Mouse (Mus musculus) cerebellum, postnatal 10 days (tissue): ENCODE measurements around the gene Olfr370.
"Not testable (repeated sequence)": the region's sequence is repeated elsewhere in the genome, so short reads cannot be mapped to it uniquely, and the experiment has no call there.

Source experiments
- DNase-seq, 2 experiments: peaks; one replicate each; pipeline ENCODE4 v3.0.0; 2021; ENCODE audit warnings: mixed read lengths in 2 of 2

Gene Olfr370

DNA sequence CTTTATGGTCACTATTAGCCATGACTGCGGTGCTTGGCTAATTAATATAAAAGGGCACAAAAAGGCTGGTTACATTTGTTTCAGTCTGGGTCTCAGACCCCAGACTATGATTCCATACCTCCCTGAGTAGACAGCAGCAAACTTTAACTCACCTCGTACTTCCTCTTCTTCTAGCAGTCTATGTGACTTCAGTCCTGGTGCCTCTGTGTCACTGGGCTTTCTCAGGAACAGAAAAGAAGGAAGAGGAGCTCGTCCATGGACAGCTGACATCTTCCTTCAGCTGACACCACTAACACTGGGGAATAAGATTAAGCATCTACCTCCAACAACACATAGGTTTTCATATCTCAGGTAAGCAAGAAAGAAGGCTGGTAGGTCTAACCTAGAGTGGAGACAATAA is at the start of gene Olfr370:
TSS of gene Olfr370 (plus strand) at position 45 of the 400 bp plus-strand sequence.
- DNase-seq, result no peak

DNA sequence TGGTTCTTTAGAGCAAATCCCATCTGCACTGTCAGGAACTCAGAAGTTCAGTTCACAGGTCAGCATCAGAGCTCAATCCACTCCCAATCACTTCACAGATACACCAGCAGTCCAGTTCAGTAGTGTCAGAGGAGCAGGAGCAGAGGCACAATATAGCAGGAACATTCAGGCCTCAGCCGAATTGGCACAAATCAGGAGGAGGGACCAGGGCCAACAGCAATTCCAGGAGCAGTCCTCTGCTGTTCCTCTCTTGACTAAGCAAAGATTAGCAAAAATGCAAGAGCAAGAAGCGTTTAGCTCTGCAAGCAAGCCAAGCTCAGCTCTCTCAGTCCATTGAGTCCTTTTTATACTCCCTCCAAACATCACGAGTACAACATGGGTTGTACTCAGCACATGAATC is 23.9 kb upstream of the Olfr370 start:
- peak in 1 of 2 experiments; percentile 2 for DNase-seq

DNA sequence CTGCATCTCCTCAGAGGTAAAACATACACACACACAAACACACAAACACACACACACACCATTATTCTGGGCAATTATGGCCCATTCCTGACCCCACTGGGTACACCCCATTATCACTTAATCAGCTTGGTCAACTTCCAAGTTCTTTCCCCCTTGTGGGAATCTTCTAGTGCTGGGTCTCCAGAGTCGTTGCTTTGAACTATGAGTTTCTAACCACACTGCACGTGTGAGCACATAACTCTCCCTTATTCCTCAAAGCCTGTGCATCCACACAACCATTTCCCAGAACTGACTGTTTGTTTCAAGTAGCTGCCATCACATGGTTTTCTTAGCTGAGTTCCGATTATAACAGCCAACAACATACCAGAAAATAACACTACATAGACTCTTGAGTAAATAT is 15.1 kb upstream of the Olfr370 start:
- DNase-seq, result no peak

DNA sequence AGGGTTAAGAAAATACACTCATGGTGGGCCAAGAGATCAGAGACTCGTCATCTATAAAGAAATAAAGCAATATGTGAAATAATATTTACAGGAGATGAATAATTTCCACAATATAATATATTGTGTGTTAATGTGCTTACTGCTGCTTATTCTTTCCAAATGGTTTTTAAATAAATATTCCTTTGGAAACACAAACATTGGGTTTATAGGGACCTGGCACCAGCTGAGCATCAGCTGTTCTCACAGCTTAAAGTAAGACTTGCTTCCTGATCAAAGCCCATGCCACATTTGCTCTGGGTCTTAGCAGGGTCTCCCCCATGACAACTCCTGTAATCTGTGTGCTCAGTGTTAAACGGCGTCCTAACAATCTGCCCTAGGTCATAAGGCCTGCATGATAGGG is 14.7 kb upstream of the Olfr370 start:
- not testable (repeated sequence) for DNase-seq

DNA sequence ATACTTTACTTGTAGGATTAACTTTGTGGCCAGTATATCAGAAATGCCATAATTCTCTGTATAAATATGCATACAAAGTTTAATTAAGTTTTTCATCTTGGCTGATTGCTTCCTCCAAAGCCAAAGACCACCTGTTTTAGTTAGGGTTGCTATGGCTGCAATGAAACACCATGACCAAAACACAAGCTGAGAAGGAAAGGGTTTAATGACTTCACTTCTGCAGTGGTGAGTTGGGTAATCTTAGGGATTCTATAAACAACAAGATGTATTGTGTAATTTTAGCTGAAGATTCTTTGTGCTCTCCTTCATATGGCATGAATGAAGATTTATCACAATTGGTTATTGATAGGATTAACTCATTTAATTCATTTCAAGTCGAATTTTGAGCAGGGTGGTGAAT is 14.3 kb upstream of the Olfr370 start:
- DNase-seq, result no peak

DNA sequence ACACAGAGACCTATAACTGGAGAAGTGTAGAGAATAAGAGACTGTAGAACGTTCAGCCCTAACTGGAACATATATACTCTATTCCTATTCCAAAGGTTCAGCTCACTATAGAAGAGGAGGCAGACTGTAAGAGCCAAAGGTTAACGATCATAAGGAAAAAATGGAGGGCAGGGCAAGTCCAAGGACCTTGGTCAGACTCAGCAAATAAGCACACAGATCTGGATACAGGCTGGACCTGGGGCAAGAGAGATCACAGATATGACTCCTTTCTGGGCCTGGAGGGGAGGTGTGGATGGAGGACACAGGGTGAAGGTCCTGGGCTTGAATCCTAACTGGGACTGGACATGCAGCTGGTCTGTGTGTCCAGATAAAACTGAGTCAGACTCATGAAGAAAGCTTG is 778 bp upstream of the Olfr370 start:
- DNase-seq, result no peak

DNA sequence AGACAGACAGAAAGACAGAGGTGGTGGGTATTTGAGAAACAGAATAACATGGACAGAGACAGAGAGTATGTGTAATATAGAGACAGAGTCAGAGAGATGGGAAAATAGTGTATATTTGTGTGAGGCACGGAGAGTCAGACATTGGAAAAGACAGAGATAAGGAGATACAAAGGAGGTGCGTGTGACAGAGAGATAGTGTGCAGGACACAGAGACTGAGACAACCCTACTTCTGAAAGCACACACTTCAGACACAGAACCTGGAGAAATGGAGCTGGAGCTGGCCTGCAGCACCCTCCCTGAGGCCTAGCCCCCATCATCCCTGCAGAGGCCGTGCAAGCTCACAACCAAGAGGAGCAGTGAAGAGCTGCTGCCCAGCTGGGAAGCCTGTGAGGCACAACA is 27.1 kb downstream of the Olfr370 start:
- DNase-seq, result no peak

DNA sequence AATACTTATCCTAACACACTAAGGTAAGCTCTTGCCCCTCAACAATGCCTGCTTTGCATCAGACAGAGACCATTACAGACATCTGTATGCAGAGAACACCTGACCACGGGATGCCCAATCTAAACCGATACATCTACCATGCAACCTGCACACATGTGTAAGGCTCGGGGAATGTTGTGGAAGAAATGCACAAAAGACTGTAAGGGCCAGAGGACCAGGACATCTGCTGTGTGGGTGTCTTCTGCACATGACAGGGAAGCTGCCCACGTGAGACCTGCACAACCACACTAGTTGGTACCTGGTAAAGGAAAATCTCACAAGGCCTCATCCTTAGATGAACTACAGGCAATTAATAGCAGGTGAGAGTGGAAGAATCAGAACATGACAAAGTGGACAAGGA is 27.7 kb downstream of the Olfr370 start:
- DNase-seq, result no peak

DNA sequence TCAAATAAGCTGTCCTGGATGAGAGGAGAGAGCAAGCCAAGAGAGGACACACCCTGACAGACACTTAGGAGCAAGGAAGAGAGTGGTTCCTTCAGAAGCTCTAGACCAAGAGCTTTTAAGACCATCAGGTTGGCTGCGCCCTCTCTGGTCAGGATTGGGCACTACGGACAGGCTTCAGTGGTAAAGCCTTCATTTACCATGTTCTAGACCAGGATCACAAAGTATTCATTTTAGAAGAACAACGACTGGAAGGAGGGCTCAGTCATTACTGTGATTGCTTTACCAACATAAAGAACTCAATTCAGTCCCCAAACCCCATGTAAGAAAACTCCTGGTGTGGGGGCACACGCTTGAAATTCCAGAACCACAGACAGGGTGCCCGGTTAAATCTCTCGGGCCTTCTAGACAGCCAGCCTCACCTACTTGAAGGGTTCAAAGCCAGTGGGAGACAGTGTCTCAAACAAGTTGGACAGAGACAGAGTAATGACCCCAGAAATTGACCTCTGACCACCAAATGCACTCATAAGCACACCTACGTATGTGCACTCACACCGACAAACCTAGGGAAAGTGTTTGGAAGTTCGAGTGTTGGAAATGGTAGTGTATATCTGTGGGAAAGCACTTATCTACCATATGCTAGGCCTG is 30.3 kb downstream of the Olfr370 start:
- peak; percentile 51 to 57 for DNase-seq

DNA sequence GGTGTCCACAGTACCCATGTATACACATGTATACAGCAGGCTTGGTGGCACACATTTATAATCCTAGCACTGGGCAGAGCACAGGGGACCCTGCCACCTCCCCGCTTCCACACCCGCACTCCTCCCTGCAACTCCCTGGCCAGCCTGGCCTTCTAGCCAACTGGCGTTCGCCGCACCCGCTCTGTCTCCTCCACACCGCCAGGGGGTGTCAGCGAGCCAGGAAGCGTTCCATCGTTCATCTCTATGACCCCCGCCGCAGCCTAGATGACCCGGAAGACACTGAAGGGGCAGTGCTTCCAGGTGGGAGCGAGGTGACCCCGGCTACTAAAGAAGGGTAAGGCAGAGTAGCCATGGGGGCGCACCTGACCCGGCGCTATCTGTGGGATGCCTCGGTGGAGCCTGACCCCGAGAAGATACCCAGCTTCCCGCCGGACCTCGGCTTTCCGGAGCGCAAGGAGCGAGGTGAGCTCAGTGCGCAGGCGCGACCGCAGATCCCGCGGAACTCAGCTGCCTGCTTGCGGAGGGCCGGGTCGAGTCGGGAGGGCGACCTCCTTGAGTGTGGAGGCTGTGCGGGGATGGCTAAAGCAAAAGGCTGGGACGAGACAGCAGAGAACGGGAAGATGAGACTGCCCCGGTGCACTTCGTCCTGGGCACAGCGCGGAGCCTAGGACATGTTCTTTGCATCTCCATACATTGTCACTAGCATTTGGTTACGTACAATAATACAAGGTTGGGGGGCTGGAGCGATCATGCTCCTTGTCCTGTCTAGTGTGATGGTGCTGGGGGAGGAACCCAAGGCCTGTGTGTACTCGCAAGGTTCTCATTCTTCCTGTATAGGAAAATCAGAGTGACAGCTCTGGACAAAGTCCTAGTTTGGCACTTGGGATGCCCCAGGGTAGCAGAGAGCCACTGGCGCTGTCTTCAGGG is 31.2 kb downstream of the Olfr370 start, which contains the start of gene Ndufb7:
TSS of gene Ndufb7 (plus strand) at position 203 of the 927 bp plus-strand sequence.
- peak; percentile 99 for DNase-seq

DNA sequence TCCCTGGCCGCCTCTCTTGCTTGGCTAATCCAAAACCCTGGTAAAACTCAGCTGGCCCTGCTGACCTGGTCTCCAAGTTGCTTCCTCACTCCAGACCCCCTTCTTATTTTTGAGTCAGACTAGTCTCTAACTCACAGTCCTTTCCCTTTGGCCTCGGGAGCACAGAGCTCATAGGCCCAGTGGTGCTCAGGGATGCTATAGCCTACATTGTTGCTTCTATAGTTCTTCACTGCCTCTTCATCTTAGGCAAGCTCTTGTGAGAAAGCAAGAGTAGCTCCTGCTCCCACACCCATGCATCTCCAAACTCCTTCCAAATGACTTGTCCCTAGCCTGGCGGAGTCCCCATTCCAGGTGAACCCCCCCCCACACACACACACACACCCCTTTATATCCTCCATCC is 32.1 kb downstream of the Olfr370 start:
- DNase-seq, result peak; percentile 6 to 9

DNA sequence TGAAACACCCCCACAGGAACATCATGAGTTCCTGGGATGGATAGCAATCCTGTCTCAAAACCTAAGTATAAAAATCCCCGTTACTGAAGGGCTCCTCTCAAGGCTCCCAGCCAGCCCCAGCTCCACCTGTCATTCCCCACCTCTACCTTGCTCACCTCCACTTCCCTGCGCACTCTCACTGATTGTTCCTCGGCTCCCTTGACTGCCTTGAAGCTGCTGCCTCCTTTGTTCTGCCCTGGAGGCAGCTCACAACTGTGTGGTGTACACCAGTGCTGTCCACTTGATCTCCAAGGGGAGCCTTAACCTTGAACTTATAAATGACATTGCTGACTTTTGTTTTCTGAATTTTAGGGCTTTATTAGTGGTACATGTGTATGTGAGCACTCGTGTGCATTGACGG is 32.5 kb downstream of the Olfr370 start:
- DNase-seq, result peak; percentile 2 to 4

DNA sequence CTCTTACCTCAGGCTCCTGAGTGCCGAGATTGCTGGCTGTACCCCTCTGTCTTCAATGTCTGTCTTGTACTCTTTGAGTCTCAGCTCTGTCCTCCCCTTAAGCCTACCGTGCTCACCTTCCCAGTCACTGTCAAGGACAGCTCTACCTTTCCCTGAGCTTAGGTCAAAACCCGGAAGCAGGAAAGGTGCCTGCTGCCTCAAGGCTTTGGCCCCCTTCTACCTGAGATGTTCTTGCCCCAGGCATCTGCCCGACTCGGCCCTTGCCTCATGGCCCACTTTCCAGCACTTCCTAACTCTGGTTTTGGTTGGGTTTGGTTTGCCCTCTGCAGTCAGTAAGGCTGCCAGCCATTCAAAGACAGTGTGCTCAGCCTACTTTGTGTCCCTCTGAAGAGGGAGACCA is 33.2 kb downstream of the Olfr370 start:
- peak; percentile 3 to 6 for DNase-seq

DNA sequence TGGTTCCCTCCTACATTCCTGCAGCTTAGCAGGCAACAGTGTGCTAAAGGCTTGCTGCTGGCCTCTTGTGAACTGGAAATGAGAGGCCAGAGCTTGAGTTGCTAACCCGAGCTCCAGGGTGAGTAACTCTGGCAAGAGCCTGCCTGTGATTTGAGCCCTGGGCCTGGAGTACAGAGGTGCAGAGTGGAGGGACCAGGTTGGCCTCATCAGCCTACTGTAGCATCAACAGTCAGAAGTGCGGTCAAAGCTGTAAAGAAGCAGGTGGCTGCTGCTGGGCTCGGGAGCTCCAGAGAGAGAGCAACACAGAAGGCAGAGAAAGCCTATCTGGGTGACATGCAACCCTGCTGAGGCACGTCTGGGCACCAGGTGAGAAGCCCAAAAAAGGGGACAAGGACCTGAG is 33.6 kb downstream of the Olfr370 start:
- DNase-seq, result peak; percentile 2 to 6

DNA sequence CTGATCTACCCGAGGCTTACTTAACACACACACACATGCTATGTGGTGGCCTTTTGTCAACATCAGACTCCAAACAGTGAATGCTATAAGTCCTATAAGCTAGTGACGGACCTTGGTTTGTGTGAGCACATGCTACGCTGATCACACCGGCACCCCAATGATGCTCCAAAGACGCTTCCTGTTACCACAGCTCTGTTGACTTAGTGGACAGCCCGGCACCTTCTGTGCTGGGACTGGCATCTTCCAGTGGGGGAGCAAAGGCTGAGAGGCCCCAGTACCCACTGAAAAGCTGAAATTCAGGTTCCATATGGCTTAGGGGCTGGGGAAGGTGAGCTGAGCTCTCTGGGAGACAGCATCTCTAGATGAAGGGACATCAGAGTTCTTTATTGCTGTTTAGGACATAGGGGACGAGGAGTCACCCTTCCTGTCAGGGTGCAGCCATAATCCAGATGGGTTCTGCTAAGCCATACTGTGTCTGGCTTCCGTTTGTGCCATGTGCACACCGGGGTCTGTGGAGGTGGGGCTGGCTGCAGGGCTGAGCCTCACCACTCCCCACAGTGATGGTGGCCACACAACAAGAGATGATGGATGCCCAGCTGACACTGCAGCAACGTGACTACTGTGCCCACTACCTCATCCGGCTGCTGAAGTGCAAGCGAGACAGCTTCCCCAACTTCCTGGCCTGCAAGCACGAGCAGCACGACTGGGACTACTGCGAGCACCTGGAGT is 34.9 kb downstream of the Olfr370 start:
- peak; percentile 8 to 11 for DNase-seq

DNA sequence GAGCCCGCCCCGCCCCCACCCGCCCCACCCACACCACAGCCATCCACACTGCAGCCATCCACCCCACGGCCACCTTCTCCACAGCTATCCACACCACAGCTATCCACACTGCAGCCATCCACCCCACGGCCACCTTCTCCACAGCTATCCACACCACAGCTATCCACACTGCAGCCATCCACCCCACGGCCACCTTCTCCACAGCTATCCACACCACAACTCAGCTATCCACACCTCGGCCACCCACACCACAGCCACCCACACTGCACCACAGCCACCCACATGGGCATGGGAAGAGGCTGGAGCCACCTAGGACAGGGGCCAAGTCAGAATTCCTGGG is 35.4 kb downstream of the Olfr370 start:
- peak in 1 of 2 experiments; percentile 14 for DNase-seq

DNA sequence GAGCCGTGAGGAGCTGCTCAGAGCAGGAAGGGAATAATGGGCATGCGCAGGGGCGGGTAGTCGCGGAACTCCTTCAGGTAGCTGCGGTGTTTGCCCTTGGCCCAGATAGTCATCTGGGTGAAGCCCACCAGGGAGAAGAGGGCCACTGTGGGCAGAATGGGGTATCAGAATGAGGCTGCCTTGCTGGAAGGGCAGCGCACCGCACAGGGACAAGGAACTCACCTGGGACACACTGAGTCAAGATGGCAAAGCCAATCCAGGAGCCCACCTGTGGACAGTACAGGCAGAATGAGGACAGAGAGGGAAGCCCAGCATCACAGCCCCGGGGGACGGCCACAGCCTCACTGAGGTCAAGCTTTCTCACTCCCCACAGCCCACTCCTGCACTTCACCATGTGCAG is 36.2 kb downstream of the Olfr370 start:
- peak; percentile 3 to 16 for DNase-seq

DNA sequence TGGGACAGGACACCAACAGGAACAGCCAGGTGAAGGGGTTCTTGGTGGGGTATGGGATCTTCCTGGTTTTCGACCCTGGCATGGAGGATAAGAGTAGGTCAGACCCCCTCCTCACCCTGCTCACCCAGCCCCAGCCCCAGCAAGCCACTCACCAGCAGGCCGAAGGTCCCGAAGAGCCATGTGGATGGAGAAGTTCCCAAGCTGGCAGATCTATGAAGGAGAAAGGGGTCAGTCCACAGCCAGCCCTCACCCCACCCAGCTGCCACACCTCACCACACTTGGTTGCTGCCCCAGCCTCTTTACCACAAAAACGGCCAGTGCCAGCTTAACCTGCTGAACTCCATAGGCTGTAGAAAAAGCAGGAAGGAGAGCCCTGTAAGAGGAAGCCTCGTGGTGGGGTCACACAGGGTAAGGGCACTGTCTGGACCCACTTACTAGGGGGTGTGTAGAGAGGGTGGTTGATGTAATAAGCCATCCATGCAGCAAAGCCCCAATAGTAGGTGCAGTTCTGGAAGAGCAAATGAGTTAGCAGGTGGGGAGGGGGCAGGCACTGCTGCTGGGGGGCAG is 36.7 kb downstream of the Olfr370 start:
- DNase-seq, result peak; percentile 2 to 5

DNA sequence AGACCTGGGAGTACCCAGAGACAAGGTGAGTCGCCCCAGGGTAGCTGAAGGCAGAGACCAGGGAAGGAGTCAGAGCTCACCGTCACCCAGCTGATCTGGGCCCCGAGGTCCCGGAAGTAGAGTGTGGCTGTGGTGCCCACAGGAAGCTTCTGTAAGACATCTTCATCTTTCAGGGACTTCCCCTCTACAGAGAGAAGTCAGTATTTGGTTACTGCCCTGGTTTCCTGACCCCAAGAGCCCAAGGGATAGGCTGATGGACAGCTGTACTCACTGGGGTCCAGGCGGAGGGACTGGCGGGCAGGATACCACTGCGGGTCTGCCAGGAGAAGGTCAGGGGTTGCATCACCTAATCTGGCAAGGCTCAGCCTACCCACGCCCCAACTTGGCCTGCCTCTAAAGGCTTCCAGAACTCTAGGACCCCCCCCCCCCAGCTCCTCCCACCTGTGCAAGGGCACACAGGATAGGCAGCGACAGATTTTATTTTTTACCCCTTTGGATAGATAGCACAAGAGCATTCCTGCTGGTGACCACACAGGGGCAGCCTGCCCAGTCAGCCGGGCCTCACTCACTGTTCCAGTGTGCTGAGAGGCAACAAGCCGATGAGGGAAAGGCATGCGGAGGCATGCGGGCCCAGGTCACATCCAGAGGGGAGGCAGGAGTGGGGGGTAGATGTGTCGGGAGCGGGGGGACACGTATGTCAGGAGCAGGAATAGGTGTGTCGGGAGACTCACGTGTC is 37.7 kb downstream of the Olfr370 start:
- peak; percentile 30 to 36 for DNase-seq

DNA sequence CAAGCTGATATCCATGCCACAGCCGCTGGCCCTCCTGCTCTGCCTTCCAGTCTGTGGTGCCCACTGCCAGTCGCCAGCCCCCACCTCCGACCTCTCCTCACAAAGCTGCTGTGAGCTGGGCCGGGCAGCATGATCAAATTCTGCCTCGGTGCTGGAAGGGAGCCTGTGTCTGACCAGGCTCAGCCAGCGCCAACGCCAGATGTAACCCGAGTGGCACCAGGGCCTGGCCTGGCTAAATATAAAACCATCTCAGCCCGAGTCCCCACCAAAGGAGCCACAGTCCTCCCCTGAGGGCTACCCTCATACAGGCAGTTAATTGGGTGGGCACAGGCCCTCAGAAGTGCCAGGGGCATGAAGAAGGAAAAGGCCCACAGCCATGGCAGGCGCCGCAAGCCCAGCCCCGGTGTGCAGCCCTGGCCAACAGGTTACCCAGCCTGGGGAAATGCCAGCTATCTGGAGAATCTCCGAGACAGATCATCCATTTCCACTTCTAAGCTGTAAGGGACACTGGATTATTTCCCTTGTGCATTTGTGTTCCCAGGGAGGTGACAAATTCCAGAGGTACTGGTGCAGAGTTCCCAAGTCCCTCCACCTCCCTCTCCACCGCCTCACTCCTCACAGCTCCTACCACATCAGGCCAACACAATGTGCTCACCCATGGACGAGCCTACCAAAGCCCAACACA is 39.2 kb downstream of the Olfr370 start:
- peak; percentile 51 to 58 for DNase-seq
